Mouse (Mus musculus): ENCODE measurements around the gene Wbp2. TPM values are rescaled to one million over a fixed set of nuclear protein-coding genes. Genes with fewer than 3 reads are reported as not detected.

The Wbp2 gene
- polyA plus RNA-seq, 1 experiment from 2014 or later, result 135 TPM

DNA sequence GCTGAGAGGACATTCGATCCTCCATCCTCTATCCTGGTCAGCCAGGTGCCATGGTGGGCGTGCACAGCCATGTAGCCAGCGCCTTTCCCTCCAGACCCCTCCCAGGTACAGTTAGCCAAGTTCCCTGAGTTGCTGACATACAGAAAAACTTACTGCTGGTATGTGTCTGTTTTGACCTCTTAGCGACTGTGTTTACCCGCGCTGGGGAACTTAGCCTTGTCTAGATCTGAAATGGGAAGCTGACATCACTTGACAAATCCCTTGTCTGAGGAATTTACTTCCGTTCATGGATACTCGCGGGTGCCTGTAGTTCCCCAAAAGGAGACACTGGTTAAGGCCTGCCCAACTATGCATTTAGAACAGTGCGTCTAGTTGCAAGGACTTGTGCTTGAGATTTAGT lies 23.7 kb upstream of the Wbp2 start:
- H3K27me3 ChIP-seq (replicated peaks; ENCODE audit: control insufficient read depth, insufficient read depth, low read length), result peaks cover 35% of the 10 kb centered on the region; the same call in 1 of the 2 replicates
- H3K4me3 ChIP-seq (ENCODE audit: low read length), result peak overlapping the region; percentile 63
- WGBS, result 22% methylated on average over 10 of the region's 10 CpGs
- H3K36me3 ChIP-seq (ENCODE audit: control insufficient read depth, insufficient read depth, low read length), result no peaks in the 10 kb centered on the region
- H3K9me3 ChIP-seq (ENCODE audit: control insufficient read depth, low read length), result no peaks in the 10 kb centered on the region
- peak overlapping the region; percentile 51; the same call in 1 of the 2 replicates for H3K27ac ChIP-seq (ENCODE audit: low read length)
- peaks cover 46% of the 10 kb centered on the region for H3K4me1 ChIP-seq (ENCODE audit: control insufficient read depth, insufficient read depth, low read length)
- H3K4me2 ChIP-seq (ENCODE audit: low read depth, low read length), result peak overlapping the region; percentile 81
- H3K9ac ChIP-seq (ENCODE audit: low read depth, low read length), result peak overlapping the region; percentile 75
- no peak for ATAC-seq

DNA sequence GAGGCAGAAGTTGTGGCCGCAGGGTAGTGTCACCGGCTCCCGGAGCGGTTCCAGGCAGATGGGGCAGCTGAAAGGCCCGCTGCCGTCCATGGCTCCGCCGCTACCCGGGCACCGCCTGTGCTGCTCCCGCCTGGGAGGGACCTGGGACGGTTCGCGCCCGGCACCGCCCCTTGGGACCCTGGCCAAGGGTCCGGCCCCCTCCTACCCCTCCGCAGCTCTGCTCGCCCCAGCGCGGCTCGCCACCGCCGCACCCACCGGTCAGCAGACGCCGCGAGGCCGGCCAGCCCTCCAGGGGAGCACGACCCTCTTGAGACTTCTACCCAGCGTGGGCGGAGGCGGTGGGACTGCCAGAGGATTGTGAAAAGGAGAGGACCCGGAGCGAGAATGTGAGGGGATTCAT lies 23.3 kb upstream of the Wbp2 start:
- peaks cover 35% of the 10 kb centered on the region; the same call in 1 of the 2 replicates for H3K27me3 ChIP-seq (replicated peaks; ENCODE audit: control insufficient read depth, insufficient read depth, low read length)
- 2% methylated on average over 29 of the region's 35 CpGs for WGBS
- peaks cover 46% of the 10 kb centered on the region for H3K4me1 ChIP-seq (ENCODE audit: control insufficient read depth, insufficient read depth, low read length)

DNA sequence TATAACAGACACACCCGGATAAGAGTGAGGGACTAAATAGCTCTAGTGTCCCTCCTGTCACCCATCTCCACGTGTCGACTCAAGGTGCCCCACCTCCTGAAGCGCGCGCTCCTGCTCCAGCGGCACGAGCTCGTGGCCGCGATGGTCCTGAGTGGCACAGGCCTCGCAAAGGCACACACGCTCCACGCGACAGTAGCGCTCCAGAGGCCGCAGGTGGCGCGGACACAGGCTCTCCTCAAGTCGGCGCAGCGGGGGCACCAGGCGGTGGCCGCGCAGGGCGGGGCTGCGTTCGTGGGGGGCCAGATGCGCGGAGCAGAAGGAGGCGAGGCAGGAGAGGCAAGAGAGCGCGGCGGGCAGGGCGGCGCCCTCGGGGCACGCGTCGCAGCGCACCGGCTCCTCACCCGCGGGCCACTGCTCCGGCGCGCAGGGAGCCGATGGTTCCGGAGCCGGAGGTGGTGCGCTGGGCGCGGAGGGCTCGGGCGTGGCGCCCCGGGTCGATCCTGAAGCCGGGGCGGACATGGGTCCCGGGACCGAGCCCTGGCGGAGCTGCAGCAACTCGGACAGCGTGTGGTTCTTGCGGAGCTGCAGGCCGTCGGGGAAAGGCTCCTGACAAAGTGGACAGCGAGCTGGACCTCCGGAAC lies 22.8 kb upstream of the Wbp2 start:
- no peaks in the 10 kb centered on the region for H3K9me3 ChIP-seq (ENCODE audit: control insufficient read depth, low read length)
- peak overlapping the region; percentile 51 for H3K27ac ChIP-seq (ENCODE audit: low read length)
- peak overlapping the region; percentile 63 for H3K4me3 ChIP-seq (ENCODE audit: low read length)
- H3K4me2 ChIP-seq (ENCODE audit: low read depth, low read length), result peak overlapping the region; percentile 81
- peak overlapping the region; percentile 75 for H3K9ac ChIP-seq (ENCODE audit: low read depth, low read length)
- no peaks in the 10 kb centered on the region for H3K36me3 ChIP-seq (ENCODE audit: control insufficient read depth, insufficient read depth, low read length)
- 1% methylated on average over 68 of the region's 70 CpGs for WGBS
- ATAC-seq, result peak; percentile 36; the same call in 1 of the 2 replicates
- peaks cover 35% of the 10 kb centered on the region; the same call in 1 of the 2 replicates for H3K27me3 ChIP-seq (replicated peaks; ENCODE audit: control insufficient read depth, insufficient read depth, low read length)
- peaks cover 48% of the 10 kb centered on the region for H3K4me1 ChIP-seq (ENCODE audit: control insufficient read depth, insufficient read depth, low read length)

More for the DNA sequence above, 23.3 kb upstream of the Wbp2 start:
- H3K9me3 ChIP-seq (ENCODE audit: control insufficient read depth, low read length), result no peaks in the 10 kb centered on the region
- H3K36me3 ChIP-seq (ENCODE audit: control insufficient read depth, insufficient read depth, low read length), result no peaks in the 10 kb centered on the region
- H3K9ac ChIP-seq (ENCODE audit: low read depth, low read length), result peak overlapping the region; percentile 75
- H3K27ac ChIP-seq (ENCODE audit: low read length), result peak overlapping the region; percentile 51
- peak overlapping the region; percentile 81 for H3K4me2 ChIP-seq (ENCODE audit: low read depth, low read length)
- peak; percentile 69 for ATAC-seq
- H3K4me3 ChIP-seq (ENCODE audit: low read length), result peak overlapping the region; percentile 63

DNA sequence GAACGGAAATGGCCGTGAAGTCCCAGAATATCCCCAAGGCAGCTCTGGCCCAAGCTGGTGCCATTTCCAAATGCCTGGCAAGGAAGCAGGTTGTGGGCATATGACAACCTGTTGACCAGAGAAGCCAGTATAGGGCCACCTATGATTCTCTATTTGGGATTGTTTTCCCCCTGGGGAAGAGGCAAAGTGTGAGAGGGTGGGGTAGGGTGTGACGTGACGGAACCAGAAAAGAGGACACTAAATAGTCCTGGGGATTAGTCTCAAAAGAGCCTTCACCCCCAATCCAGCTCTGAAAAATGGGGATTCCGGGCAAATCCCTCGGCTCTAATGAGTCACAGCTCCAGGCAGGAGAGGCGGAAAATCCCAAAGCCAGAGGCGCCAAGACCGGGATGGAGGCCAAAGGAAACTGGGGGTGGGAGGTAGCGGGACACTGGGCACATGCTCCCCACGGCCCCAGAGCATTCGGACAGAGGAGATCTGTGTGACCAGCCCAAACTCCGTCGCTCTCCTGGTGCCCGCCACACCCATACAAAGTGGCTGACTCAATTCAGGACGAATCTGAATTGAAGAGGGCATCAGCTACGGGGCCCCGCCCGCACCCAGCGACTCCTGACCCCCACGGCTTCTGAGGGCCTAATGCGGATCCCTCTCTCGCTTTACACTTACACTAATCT lies 21.8 kb upstream of the Wbp2 start:
- Histone ChIP-seq H3K9me3 (ENCODE audit: control insufficient read depth, low read length) (no peaks in the 10 kb centered on the region), H3K4me2 (ENCODE audit: low read depth, low read length) (peak overlapping the region; percentile 81), H3K9ac (ENCODE audit: low read depth, low read length) (peak overlapping the region; percentile 54), H3K27me3 (replicated peaks; ENCODE audit: control insufficient read depth, insufficient read depth, low read length) (peaks cover 35% of the 10 kb centered on the region; the same call in 1 of the 2 replicates), H3K4me1 (ENCODE audit: control insufficient read depth, insufficient read depth, low read length) (peaks cover 57% of the 10 kb centered on the region), H3K36me3 (ENCODE audit: control insufficient read depth, insufficient read depth, low read length) (no peaks in the 10 kb centered on the region), H3K27ac (ENCODE audit: low read length) (no peak overlapping the region), H3K4me3 (ENCODE audit: low read length) (peak overlapping the region; percentile 63)
- no peak for ATAC-seq
- WGBS, result 16% methylated on average over 23 of the region's 23 CpGs

DNA sequence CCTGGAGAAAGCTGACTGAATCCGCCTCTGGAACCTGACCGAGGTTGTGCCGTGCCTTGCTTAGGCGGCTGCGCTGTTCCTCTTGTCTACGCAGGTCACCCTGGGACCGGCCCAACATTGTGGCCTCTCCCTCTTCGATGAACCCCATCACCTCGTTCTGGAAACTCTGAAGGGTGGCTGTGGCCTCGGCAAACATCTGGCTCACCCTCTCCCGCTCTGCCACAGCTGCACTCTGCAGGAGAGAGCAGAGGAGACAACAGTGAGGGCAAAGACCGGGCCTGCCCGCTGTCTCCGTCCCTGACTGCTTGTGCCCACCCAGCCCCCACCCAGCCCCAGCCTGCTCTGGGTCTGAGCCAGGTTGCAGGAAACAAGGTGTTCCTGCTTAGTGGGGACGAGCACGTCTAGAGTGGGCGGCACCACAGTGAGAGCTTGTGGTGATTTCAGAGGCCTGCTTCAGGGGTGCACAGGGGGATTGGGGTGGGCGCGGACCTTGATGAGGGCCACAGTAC lies 21.0 kb upstream of the Wbp2 start:
- 0 out of 2 replicates have a peak overlapping the region, but pooled peaks have one; percentile 11 for H3K27ac ChIP-seq (ENCODE audit: low read length)
- WGBS, result 32% methylated on average over 19 of the region's 19 CpGs
- H3K9ac ChIP-seq (ENCODE audit: low read depth, low read length), result peak overlapping the region; percentile 54

DNA sequence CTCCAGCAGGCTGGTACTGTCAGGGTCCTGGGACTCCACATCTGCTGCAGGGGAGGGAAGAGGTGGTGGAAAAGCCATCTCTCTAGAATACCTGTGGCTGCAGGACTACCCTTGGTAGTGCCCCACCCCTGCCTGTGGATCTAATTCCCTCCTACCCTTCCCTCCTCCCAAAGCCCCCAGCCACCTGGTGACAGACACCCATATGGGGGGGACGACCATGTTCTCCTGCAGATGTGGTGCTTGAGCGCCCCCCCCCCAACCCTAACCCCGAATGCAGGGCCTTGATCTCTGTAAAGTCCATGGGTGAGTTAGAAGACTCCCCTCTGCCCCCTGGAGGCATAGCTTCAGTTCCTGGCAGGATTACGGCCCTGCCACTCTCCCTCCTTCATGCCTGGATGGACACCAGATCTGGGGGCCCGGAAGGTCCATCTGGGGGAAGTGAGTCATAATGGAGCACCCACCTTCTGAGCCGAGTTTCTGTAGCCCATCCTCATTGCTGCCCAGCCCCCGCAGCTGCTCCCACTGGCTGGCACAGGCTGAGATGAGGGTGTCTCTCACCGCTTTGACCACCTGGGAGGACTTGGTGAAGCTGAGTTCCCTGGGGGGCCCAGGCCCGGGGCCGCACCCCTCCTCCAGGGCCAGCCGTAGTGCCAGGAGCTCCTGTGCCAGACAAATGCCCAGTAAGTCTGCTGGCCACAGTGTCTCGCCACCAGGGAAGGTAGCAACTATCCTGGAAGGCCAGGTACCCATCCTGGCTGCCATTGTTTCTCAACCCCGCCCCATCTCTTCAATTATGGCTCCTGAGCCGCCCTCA lies 20.4 kb upstream of the Wbp2 start:
- peak overlapping the region; percentile 54 for H3K9ac ChIP-seq (ENCODE audit: low read depth, low read length)
- no peaks in the 10 kb centered on the region for H3K36me3 ChIP-seq (ENCODE audit: control insufficient read depth, insufficient read depth, low read length)
- H3K9me3 ChIP-seq (ENCODE audit: control insufficient read depth, low read length), result no peaks in the 10 kb centered on the region
- 48% methylated on average over 13 of the region's 14 CpGs for WGBS
- H3K27me3 ChIP-seq (replicated peaks; ENCODE audit: control insufficient read depth, insufficient read depth, low read length), result peaks cover 35% of the 10 kb centered on the region; the same call in 1 of the 2 replicates
- H3K4me1 ChIP-seq (ENCODE audit: control insufficient read depth, insufficient read depth, low read length), result peaks cover 67% of the 10 kb centered on the region
- H3K27ac ChIP-seq (ENCODE audit: low read length), result no peak overlapping the region
- no peak for ATAC-seq
- H3K4me3 ChIP-seq (ENCODE audit: low read length), result peak overlapping the region; percentile 63
- H3K4me2 ChIP-seq (ENCODE audit: low read depth, low read length), result peak overlapping the region; percentile 81

More for the DNA sequence above, 21.0 kb upstream of the Wbp2 start:
- Histone ChIP-seq H3K36me3 (ENCODE audit: control insufficient read depth, insufficient read depth, low read length) (no peaks in the 10 kb centered on the region), H3K4me2 (ENCODE audit: low read depth, low read length) (peak overlapping the region; percentile 81), H3K4me1 (ENCODE audit: control insufficient read depth, insufficient read depth, low read length) (peaks cover 63% of the 10 kb centered on the region), H3K4me3 (ENCODE audit: low read length) (peak overlapping the region; percentile 63), H3K27me3 (replicated peaks; ENCODE audit: control insufficient read depth, insufficient read depth, low read length) (peaks cover 35% of the 10 kb centered on the region; the same call in 1 of the 2 replicates), H3K9me3 (ENCODE audit: control insufficient read depth, low read length) (no peaks in the 10 kb centered on the region)
- no peak for ATAC-seq

DNA sequence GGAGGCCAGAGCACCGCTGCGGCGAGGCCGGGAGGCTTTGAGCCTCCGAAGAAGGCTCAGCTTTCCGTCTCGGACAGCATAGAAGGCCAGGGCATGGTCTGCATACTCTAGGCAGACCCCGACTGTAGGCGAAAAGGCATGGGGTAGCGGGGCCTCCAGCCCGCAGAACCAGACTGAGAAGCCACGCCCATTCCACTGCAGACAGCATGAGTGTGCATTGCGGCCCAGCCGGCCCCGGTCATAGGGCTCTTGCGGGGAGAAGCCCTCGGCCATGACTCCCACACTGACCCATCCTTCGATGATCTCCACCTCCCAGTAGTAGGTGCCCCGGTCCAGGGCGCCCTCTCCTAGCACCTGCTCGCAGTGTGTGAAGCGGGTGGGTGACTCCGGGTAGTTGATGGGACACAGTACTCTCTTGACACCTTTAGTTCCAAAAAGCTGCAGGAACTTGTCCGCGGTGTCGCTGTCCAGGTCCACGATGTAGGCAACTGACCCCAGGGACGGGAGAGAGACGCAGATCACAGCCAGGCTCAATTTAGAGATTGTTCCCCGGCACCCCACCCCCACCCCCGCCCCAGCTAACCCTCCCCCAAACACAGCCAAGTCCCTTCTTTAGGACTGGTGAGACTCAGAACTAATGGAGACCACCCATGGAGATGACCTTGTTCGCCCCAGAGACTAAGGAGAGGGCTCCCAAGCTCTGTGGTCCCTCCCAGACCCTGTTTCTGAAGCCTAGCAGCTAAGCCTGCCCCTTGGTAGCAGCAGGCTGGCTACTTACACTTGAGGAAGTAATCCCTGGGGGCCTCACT lies 19.6 kb upstream of the Wbp2 start:
- Histone ChIP-seq H3K4me3 (ENCODE audit: low read length) (0 out of 2 replicates have a peak overlapping the region, but pooled peaks have one; percentile 6), H3K27ac (ENCODE audit: low read length) (no peak overlapping the region), H3K36me3 (ENCODE audit: control insufficient read depth, insufficient read depth, low read length) (no peaks in the 10 kb centered on the region), H3K4me2 (ENCODE audit: low read depth, low read length) (peak overlapping the region; percentile 32), H3K27me3 (replicated peaks; ENCODE audit: control insufficient read depth, insufficient read depth, low read length) (peaks cover 35% of the 10 kb centered on the region; the same call in 1 of the 2 replicates), H3K4me1 (ENCODE audit: control insufficient read depth, insufficient read depth, low read length) (peaks cover 75% of the 10 kb centered on the region), H3K9ac (ENCODE audit: low read depth, low read length) (peak overlapping the region; percentile 54; the same call in 1 of the 2 replicates), H3K9me3 (ENCODE audit: control insufficient read depth, low read length) (no peaks in the 10 kb centered on the region)
- 26% methylated on average over 32 of the region's 32 CpGs for WGBS
- ATAC-seq, result no peak; the same call in 1 of the 2 replicates

DNA sequence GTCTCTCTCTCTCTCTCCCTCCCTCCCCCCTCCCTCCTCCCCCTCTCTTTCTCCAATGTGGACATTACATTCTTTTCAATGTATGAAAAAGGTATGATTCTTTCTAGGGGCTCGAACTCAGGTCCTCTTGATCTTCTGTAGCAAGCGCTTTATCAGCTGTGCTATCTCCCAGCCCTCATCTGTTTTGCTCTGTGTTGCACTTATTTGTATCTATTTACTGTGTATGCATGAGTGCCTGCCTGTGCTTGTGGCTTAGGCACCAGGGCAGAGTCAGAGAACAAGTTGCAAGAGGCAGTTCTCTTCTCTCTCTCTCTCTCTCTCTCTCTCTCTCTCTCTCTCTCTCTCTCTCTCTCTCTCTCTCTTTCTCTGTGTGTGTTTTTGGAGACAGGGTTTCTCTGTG lies 18.3 kb upstream of the Wbp2 start:
- H3K4me1 ChIP-seq (ENCODE audit: control insufficient read depth, insufficient read depth, low read length), result peaks cover 84% of the 10 kb centered on the region
- H3K27me3 ChIP-seq (replicated peaks; ENCODE audit: control insufficient read depth, insufficient read depth, low read length), result peaks cover 29% of the 10 kb centered on the region; the same call in 1 of the 2 replicates
- no peak for ATAC-seq
- H3K36me3 ChIP-seq (ENCODE audit: control insufficient read depth, insufficient read depth, low read length), result no peaks in the 10 kb centered on the region
- H3K4me2 ChIP-seq (ENCODE audit: low read depth, low read length), result no peak overlapping the region
- 91% methylated on average over 2 of the region's 2 CpGs for WGBS
- H3K4me3 ChIP-seq (ENCODE audit: low read length), result no peak overlapping the region
- H3K9me3 ChIP-seq (ENCODE audit: control insufficient read depth, low read length), result no peaks in the 10 kb centered on the region
- H3K9ac ChIP-seq (ENCODE audit: low read depth, low read length), result no peak overlapping the region
- H3K27ac ChIP-seq (ENCODE audit: low read length), result no peak overlapping the region

Data from intestine, embryonic 16.5 days (tissue).